Mouse (Mus musculus): ENCODE data around the gene Cyb561a3.
"Not testable (repeated sequence)": the region's sequence is repeated elsewhere in the genome, so short reads cannot be mapped to it uniquely, and the experiment has no call there.

Cyb561a3 gene

DNA sequence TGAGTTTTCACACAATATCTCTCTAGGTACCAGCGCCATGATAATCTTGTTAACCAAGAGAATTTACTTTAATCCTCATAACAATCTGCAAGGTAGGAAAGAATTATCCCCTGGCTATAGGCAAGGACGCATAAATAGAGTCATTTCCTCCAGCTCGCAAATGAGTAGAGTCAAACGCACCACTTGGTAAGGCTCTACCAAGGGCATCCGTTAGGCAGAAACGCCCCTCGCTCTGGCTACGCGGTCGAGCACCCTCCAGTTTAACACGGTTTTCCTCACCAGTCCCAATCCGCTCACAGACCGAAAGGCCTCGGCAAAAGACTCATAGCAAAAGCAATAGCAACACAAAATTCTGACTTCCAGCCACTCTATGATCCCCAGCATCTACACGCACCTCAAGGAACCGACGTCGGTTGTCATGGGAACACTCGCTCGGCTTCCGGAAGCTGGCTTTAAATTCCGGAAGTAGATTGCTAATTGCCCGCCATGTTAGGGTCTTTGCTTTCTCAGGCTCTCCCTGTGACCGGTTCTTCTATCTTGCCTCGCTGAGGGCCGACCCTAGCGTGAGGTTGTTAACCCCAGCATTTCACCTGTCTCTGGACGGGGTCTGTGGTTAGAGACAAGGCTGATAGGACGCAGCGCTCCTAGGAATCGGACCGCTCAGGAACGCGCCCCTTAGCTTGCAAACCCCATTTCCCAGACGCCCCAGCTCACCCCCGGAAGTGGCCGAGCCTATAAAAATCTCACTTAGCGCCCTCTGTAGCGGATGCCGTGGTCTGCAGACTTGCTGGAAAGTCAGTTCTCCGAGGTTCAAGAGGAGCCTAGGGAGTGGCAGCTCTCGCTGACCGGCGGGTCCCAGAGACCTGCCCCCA, at the start of gene Cyb561a3, which contains the start of gene Tmem138:
Cyb561a3 (plus strand) TSS at position 483 of the 872 bp plus-strand sequence.
Tmem138 (minus strand) TSS at position 673 of the 872 bp plus-strand sequence.
- peak; percentile 96 for ATAC-seq (ENCODE audit: insufficient number of reproducible peaks, low FRiP score, low TSS enrichment)

DNA sequence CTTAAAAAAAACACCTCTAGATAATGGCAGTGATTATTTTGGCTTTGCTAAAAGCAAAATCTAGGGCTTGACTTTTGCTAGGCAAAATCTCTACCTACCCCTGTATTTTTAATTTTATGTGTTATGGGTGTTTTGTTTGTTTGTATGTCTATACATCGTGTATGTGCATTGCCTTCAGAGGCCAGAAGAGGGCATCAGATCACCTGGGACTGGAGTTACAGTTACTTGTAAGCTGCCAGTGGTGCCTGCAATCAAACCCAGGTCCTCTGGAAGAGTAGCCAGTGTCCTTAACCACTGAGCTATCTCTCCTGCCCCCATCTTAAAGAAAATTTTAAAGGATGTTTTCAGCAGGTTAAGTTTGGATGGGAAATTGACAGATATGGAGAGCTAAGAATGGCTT, 46.9 kb upstream of the Cyb561a3 start:
- no peak for ATAC-seq (ENCODE audit: insufficient number of reproducible peaks, low FRiP score, low TSS enrichment)

DNA sequence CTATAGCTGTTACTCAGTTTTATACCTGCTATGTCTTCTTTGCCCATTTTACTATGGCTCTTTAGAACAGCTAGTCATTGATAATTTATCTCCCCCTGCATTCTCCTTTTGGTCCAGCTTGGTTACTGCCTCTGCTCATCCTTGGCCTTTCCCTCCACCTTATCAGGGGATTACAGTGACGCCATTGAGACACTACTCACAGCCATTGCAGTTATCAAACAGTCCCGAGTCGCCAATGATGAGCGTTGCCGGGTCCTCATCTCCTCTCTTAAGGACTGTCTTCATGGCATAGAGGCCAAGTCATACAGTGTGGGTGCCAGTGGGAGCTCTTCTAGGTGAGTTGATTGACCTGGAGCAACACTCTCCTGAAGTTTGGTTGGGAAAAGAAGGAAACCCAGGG, 37.5 kb upstream of the Cyb561a3 start:
- ATAC-seq (ENCODE audit: insufficient number of reproducible peaks, low FRiP score, low TSS enrichment): no peak

DNA sequence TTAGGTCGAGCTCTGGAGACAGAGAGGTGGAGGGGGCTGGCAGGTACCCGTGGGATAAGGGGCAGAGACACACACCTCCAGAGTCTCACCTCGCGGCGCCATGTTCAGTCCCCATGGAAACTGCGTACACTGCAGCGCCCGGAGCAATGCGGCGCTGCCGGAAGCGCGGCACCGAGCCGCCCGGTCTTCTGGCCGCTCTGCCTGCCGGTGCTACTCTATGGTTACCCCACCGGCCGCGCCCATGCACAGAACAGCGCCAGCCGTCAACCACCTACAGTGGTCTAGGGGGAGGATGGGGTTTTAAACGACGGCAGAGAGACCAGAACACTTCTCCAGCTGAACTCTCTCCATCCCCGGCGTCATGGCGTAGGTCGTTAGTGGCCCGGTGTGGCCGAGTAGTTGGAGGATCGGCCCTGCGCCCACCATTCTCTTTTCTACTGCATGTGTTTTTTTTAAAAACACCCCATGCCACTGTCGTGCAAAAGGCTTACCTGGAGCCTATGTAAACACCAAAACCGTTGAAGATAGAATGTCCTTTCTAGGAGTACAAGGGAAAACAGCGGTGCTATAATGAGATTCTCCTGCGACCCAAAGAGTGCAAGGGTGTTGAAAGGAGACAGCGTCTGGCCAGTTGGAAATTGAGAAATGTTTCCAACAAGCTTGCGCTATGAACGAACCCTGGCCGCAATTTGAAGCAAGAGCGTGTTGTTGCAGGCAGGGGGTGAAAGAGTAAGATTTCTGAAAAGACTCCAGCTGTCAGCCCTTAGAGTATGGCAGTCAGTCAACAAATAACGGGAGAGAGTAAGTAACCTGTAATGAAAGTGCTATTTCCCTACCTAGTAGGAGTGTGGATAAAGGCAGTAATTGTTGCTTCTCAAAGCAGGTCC, 21.1 kb upstream of the Cyb561a3 start, which contains the start of gene Tmem216:
Tmem216 (minus strand) TSS at position 615 of the 887 bp plus-strand sequence.
- peak; percentile 96 for ATAC-seq (ENCODE audit: insufficient number of reproducible peaks, low FRiP score, low TSS enrichment)

DNA sequence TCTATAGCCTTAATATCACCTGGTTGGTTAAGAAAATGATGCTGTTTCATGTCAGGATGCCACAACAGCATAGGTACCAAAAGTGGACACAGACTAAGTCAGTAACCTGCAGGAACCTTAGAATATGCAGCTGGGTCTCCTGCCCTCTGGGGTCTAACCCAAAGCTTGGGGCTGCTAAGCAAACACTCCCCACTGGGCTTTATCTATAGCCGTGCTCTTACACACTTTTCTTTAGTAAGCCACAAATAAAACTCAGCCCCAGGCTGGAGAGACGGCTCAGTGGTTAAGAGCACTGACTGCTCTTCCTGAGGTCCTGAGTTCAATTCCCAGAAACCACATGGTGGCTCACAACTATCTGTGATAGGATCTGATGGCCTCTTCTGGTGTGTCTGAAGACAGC, 20.0 kb upstream of the Cyb561a3 start:
- no peak for ATAC-seq (ENCODE audit: insufficient number of reproducible peaks, low FRiP score, low TSS enrichment)

DNA sequence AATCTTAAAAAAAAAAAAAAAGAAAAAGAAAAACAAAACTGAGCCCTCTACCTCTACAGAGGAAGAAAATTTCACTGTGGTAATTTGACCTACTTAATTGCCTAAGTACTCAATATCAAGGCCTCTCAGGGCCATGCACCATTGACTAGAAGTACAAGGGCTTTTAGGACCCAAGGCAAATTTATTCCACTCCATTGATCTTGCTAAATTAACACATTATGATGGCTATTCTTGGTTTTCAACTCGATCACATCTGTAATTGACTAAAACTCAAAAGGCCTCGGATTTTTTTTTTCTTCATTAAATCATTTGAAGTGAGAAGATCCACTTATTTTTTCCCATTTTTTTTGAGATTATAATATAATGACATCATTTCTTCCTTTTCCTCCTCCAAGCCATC, 19.5 kb upstream of the Cyb561a3 start:
- no peak for ATAC-seq (ENCODE audit: insufficient number of reproducible peaks, low FRiP score, low TSS enrichment)

DNA sequence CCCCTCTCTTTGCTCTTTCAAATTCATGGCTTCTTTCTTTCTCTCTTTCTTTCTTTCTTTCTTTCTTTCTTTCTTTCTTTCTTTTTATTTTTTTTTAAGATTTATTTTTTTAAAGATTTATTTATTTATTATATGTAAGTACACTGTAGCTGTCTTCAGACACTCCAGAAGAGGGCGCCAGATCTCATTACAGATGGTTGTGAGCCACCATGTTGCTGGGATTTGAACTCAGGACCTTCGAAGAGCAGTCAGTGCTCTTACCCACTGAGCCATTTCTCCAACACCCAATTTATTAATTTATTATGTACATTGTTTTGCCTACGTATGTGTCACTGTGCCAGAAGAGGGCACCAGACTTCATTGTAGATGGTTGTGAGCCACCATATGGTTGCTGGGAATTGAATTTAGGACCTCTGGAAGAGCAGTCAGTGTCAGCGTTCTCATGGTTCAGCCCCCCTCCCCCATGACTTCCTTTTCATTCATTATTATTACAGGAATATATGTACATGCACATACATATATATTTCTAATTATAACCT, 19.1 kb upstream of the Cyb561a3 start:
- not testable (repeated sequence) for ATAC-seq (ENCODE audit: insufficient number of reproducible peaks, low FRiP score, low TSS enrichment)

DNA sequence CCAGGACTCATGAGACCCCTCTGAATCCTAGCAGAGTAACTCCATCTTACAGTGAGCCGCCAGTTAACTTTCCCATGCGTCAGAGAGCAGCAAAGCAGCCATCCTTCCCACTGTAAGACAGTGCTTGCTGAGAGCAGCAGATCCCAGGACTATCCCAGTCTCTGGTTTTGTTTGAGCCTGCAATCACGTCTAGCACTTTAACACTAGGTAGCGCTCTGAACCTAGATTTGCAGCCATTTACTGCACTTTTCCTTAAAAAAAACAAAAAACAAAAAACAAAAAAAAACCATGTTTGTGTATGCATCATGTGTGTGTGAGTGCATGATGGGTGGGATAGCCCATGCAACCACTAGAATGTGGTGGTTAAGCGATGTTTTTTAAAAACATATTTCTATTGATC, 16.9 kb upstream of the Cyb561a3 start:
- no peak for ATAC-seq (ENCODE audit: insufficient number of reproducible peaks, low FRiP score, low TSS enrichment)

DNA sequence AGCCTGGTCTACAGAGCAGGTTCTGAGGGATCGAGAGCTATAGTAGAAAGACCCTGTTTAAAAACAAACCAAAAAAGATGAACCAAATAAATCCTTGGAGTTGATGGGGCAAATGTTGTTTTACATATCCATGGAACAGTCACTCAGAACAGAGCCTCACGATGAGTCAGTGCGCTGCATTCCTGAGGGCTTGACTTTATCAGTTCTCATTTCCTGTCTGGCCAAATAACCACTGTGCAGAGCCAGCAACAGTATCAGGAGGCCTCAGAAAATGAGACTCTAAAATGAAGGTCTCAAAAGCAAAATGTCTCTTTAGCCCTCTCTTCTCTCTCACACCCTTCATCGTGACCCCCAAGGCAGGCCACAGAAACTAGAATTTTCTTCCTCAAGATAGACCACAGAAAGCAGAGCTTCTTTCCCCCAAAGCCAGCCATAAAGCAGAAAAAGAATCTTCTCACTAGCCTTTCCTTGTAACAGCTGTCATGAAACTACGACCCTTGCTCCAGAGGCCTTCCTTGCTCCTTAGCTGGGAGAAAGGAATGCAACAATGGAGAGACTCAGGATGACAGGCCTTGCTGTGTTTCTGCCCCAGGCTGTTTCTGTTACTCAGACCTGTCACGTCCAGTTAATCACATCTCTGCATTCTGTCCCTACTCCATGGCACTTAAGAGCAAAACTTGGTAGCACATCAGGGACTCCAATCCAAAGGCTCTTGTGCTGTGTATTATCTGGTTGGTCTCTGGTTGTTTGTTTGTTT, 15.2 kb upstream of the Cyb561a3 start:
- ATAC-seq (ENCODE audit: insufficient number of reproducible peaks, low FRiP score, low TSS enrichment): no peak

DNA sequence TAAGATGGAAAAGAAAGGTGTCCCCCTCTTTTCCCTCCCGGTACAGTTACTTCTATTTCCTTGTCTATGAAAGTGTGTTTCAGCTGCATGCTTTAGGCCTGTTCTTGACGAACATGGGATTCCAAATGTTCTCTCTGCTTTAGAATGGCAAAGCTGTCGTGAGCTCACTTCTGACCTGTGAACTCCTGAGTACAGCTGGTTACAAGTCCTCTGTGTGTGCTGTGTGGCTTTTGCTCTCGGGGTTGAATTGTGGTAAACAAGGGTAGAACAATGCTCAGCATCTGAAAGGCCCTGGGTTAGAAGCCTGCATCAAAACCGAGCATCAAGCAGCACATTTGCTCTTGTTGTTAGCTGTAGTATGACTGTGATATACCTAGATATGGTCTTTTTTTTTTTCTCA, 14.6 kb upstream of the Cyb561a3 start:
- ATAC-seq (ENCODE audit: insufficient number of reproducible peaks, low FRiP score, low TSS enrichment): no peak

DNA sequence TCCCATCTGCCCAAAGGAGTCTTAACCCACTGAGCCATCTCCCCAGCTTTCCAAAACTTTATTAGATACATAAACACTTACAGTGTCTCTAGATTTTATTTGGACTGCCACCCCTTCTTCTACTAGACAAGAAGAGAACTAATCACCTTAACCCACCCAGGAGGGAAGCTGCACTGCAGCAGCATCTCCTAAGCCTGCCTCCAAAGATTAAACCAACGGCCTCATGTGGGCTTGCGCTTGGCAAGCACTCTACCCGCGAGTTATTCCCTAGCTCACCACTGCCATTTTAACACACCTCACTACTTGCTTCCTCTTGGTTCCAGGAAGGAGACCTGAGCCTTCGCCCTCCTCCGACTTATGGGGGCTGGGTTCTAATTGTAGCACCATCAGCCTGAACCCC, 12.7 kb upstream of the Cyb561a3 start:
- no peak for ATAC-seq (ENCODE audit: insufficient number of reproducible peaks, low FRiP score, low TSS enrichment)

DNA sequence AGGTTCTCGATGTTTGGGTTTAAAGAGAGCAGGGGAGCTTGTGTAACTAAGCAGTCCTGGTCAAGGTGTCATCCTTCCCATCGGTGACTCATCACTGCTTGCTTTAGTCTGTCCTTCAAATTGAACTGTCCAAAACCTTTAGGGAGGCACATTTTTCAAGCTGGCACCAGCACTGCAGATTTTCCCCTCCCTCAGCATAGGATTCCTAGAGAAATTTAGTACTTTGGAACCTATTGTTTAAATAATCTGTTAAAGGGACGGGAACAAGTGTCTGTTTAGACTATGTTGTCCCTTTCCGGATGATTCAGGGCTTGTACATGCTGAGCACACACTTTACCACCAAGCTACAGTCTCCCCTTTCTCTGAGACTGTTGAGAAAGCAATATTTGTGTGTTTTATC, 11.8 kb upstream of the Cyb561a3 start:
- no peak for ATAC-seq (ENCODE audit: insufficient number of reproducible peaks, low FRiP score, low TSS enrichment)

DNA sequence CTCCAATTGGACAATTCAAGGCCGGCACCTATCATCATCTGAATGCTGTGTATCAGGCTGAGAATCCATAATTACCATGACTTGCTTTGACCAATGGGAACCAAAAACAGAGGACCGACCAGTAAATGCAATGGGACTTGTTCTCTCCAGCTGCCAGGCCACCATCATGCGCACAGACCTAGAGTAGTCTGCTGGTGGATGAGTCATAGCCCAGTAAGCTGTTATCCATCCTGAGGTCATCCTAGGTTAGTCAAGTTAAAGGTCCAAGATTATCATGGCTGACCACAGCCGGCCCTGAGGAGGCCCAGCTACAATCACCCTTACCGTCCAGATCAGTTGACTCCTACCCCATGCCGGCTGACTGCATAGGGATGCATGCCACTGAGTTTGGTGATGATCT, 7.3 kb upstream of the Cyb561a3 start:
- no peak for ATAC-seq (ENCODE audit: insufficient number of reproducible peaks, low FRiP score, low TSS enrichment)

DNA sequence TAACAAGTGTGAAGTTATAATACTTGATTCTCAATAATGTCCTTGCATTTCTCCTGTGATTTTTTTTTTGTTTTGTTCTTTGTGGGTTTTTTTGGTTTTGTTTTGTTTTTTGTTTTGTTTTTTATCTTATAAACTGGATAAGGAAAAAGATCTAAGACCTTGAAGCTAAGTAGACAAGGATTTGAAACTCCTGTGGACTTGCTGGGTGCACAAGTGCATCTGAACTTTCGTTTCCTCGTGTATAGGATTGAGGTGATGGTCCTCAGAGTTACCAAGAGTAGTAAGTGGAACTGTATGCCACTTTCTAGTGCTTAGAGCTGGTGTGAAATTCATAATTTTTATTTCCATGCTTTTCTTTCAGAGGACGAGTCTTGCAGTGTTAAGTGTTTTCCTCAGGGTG, 3.1 kb downstream of the Cyb561a3 start:
- ATAC-seq (ENCODE audit: insufficient number of reproducible peaks, low FRiP score, low TSS enrichment): no peak

DNA sequence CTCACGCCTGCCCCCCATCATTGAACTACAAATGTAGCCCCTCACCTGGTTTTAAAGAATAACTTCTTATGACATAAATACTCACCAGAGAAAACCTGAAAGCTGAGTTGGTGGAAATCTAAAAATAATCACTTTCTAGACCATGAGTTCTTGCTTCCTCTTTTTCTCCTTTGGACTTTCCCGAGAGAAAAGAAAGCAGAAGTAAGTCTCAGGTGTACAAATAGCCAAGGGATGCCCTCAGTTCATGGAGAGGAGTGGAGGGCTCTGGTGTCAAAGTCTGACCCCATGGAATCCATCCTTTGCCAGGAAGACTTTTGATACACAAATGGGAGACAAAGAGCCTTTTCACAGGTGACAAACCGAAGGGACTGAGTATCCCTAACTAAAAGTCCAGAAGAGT, 3.8 kb downstream of the Cyb561a3 start:
- no peak for ATAC-seq (ENCODE audit: insufficient number of reproducible peaks, low FRiP score, low TSS enrichment)

DNA sequence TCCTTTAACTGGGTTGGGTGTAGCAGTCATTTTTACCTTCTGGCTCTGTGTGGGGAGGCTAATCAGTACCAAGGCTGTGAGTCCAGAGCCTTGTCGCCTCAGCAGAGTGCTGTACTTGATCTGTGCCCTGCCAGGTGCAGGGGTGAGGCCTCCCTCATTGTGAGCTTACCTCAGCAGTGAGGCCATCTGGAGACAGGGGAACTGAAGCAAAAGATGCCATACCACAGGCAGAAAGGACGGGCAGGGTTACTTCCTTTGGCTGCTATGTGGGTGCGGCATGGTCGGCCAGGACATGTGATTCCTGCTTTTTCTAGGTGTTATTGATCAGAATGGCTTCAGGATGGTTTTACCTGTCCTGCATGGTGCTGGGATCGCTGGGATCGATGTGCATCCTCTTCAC, 5.0 kb downstream of the Cyb561a3 start:
- ATAC-seq (ENCODE audit: insufficient number of reproducible peaks, low FRiP score, low TSS enrichment): no peak

DNA sequence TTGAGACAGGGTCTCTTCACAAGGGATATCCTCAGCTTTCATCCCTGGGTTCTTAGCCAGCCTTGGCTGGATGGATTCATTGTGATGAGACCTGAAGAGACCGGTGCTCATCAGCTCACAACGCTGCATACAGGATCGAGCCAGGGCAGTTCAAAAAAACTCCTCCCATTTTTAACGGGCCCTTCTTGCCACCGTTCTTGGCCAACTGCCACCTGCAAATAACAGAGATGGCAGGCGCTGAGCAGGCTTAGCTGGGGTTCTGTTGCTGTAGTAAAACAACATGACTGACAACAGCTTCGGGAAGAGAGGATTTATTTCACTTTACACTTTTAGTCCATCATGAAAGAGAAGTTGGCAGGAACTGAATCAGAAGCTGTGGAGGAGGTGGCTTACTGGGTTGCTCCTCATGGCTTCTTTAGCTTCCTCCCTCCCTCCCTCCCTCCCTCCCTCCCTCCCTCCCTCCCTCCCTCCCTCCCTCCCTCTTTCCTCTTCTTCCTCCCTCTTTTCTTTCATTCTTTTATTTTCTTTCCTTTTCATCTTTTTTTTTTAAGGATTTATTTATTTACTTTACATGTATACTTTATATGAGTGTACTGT, 6.7 kb downstream of the Cyb561a3 start:
- ATAC-seq (ENCODE audit: insufficient number of reproducible peaks, low FRiP score, low TSS enrichment): no peak

DNA sequence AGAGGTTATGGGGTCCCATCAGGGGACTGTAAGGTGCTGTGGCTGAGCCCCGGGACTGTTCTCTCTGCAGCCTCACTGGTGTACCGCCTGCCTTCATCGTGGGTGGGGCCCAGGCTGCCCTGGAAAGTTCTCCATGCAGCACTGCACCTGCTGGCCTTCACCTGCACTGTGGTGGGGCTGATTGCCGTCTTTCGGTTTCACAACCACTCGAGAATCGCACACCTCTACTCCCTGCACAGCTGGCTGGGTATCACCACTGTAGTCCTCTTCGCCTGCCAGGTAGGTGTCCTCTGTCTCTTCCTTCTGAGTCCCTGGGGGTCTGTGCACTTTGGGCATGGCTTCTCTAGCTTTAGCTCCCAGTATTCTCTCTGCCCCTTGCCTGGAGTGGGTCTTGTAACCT, 8.1 kb downstream of the Cyb561a3 start:
- no peak for ATAC-seq (ENCODE audit: insufficient number of reproducible peaks, low FRiP score, low TSS enrichment)

DNA sequence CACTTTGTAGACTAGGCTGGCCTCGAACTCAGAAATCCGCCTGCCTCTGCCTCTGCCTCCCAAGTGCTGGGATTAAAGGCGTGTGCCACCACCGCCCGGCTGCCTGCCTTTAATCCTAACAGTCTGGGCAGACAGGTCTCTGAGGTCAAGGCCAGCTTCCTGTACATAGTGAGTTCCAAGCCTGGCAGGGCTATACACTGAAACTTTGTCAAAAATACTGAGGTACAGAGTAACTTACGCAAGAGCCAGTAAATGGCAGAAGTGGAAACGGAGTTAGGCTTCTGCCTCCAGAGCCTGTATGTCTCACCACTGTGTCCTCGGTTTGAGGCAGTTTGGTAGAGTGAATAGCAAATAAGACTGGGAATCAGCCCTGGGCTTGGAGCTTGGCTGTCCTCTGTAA, 10.3 kb downstream of the Cyb561a3 start:
- ATAC-seq (ENCODE audit: insufficient number of reproducible peaks, low FRiP score, low TSS enrichment): no peak

Measured in cerebellum, adult (tissue).